Mouse (Mus musculus) heart, embryonic 16.5 days (tissue): ENCODE measurements at regions not wholly inside any gene's neighbourhood (a gene's known extent, or its start where the extent isn't known, plus 50 kb on each side); places are given as distances from the start of the nearest gene placed in this dataset.

ENCODE experiments used
- ATAC-seq: fragments of 200-750 bp; cut with Nextera tagmentation; replicated peaks from 2 replicates; pipeline ENCODE4 v1.8.0; 2017; ENCODE audit warnings: moderate number of reproducible peaks; ENCODE audit not compliant: insufficient read depth, low FRiP score; ENCODE audit errors: extremely low read depth
- H3K27ac ChIP-seq: fragments of 300-500 bp; sonication (generic); 2 replicates; pipeline ENCODE4 v1.5.1; 2014; ENCODE audit warnings: mild to moderate bottlenecking, low read length, control low read depth, moderate library complexity
- H3K27me3 ChIP-seq: fragments of 300-500 bp; sonication (generic); 2 replicates; pipeline ENCODE4 v1.6.1; 2014; ENCODE audit warnings: low read length, mixed read lengths; ENCODE audit not compliant: control insufficient read depth, insufficient read depth
- H3K36me3 ChIP-seq: fragments of 300-500 bp; sonication (generic); 2 replicates; pipeline ENCODE4 v1.6.1; 2014; ENCODE audit not compliant: control insufficient read depth, insufficient read depth
- H3K4me1 ChIP-seq: fragments of 300-500 bp; sonication (generic); 2 replicates; pipeline ENCODE4 v1.6.1; 2014; ENCODE audit warnings: low read length, mixed read lengths; ENCODE audit not compliant: control insufficient read depth, insufficient read depth
- H3K4me2 ChIP-seq: fragments of 300-500 bp; sonication (generic); 2 replicates; pipeline ENCODE4 v1.6.1; 2014; ENCODE audit warnings: low read depth, mild to moderate bottlenecking, control low read depth, low read length
- H3K4me3 ChIP-seq: fragments of 300-500 bp; sonication (generic); 2 replicates; pipeline ENCODE4 v1.5.1; 2014; ENCODE audit warnings: mild to moderate bottlenecking, control low read depth, low read length
- H3K9ac ChIP-seq: fragments of 300-500 bp; sonication (generic); 2 replicates; pipeline ENCODE4 v1.6.1; 2014; ENCODE audit warnings: low read length, control low read depth
- H3K9me3 ChIP-seq: fragments of 300-500 bp; sonication (generic); replicated peaks from 2 replicates; pipeline ENCODE4 v1.6.1; 2016; ENCODE audit warnings: low read length; ENCODE audit not compliant: control insufficient read depth
- WGBS: fragments of 180-500 bp; shearing (Covaris S2); extraction: QIAGEN DNeasy Blood & Tissue Kit; methylation state at CpG from one replicate; pipeline ENCODE4 v1.1.7; 2014; 5-methylcytosine and 5-hydroxymethylcytosine counted together

DNA sequence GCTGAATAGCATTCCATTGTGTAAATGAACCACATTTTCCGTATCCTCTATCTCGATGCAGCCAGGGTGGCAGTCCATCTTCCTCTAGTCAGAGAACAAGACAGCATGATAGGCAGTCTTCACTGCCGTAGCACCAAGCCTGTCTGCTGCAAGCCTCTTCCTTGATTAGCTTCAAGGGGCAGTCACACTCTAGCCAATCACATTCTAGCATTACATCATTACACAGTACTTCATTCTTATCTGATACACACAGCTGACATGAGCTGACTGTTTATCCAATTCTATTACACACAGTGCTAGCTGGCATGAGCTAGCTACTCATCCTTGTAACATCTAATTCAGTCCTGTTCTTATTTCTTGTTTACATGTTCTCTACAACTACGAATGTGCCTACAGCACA, 156.6 kb downstream of the Gm21897 start:
- ATAC-seq: no peak

DNA sequence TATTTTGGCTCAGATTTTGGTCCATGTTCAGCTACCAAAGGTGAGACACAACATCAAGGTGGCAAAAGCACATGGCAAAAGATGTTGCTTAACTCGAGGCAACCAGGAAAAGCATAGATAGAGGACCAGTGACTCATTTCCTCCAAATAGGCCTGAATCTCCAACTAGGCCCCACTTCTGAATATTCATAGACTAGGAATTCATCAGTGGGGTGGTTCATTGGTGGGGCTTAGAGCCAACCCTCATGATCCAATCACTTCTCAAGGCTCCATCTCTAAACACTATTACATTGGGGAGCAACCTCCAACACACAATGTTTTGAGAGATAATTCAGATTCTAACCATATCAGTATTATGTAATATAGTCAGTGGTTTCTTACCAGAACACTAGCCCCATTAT, 161.6 kb downstream of the Gm21897 start:
- H3K9ac ChIP-seq: no peak overlapping the region
- H3K4me3 ChIP-seq: no peak overlapping the region
- H3K27ac ChIP-seq: no peak overlapping the region
- no peaks in the 10 kb centered on the region for H3K36me3 ChIP-seq
- no peak overlapping the region for H3K4me2 ChIP-seq
- WGBS: 40% methylated on average over 1 of the region's 1 CpGs
- ATAC-seq: 0 out of 2 replicates have a peak, but pooled peaks have one; percentile 37
- H3K4me1 ChIP-seq: no peaks in the 10 kb centered on the region
- H3K9me3 ChIP-seq: no peaks in the 10 kb centered on the region
- H3K27me3 ChIP-seq: no peaks in the 10 kb centered on the region

More for the DNA sequence above, 156.6 kb downstream of the Gm21897 start:
- Histone ChIP-seq H3K4me2 (no peak overlapping the region), H3K36me3 (no peaks in the 10 kb centered on the region), H3K27me3 (no peaks in the 10 kb centered on the region), H3K4me1 (no peaks in the 10 kb centered on the region), H3K4me3 (no peak overlapping the region), H3K9me3 (no peaks in the 10 kb centered on the region), H3K9ac (no peak overlapping the region), H3K27ac (no peak overlapping the region)
- 58% methylated on average over 4 of the region's 4 CpGs for WGBS

- H3K9ac ChIP-seq: no peak overlapping the region
- no peak overlapping the region for H3K4me3 ChIP-seq
- H3K9me3 ChIP-seq: no peaks in the 10 kb centered on the region
- H3K27ac ChIP-seq: no peak overlapping the region
- H3K4me2 ChIP-seq: no peak overlapping the region
- ATAC-seq: no peak
- WGBS: 54% methylated on average over 3 of the region's 3 CpGs
- no peaks in the 10 kb centered on the region for H3K27me3 ChIP-seq
- no peaks in the 10 kb centered on the region for H3K36me3 ChIP-seq
- H3K4me1 ChIP-seq: no peaks in the 10 kb centered on the region
These were observed 174.2 kb downstream of the Gm21897 start for GRCm38 (mm10) chr16:15491328-15491999.

DNA sequence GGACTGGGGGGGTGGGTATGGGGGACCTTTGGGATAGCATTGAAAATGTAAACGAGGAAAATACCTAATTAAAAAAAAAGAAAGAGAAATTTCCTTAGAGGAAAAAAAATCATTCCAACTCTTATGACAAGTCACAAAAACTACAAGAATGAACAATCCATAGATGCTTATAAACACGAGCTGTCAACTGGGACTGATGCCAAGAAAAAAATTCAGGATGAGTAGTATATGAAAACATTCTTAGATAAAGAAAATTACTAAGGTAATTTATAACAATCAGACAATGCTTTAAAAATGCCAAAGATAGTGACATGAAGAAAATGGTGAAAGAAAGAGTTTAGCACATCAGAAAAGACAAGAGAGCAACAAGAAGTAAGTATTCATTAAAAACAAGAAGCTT, 176.0 kb downstream of the Gm21897 start:
- Histone ChIP-seq H3K4me3 (no peak overlapping the region), H3K27me3 (no peaks in the 10 kb centered on the region), H3K9me3 (no peaks in the 10 kb centered on the region), H3K36me3 (no peaks in the 10 kb centered on the region), H3K27ac (no peak overlapping the region), H3K4me1 (no peaks in the 10 kb centered on the region), H3K9ac (no peak overlapping the region), H3K4me2 (no peak overlapping the region)
- WGBS: 55% methylated on average over 2 of the region's 2 CpGs
- no peak for ATAC-seq
